Mouse (Mus musculus): ENCODE results near the gene Pde2a.

The Pde2a gene

GRCm38 (mm10) chr7:101403831-101404230, 17.7 kb upstream of the Pde2a start:
- no peak for DNase-seq (ENCODE audit: low spot score)

- no peak for DNase-seq (ENCODE audit: low spot score)
Measured at GRCm38 (mm10) chr7:101410267-101410936, 11.1 kb upstream of the Pde2a start, which contains the start of gene Gm45837. Gene Gm45837 (plus strand): TSS chr7:101410886.

GRCm38 (mm10) chr7:101412796-101413195, 8.7 kb upstream of the Pde2a start:
- DNase-seq (ENCODE audit: low spot score), result peak; percentile 46

- DNase-seq (ENCODE audit: low spot score), result no peak
Measured at GRCm38 (mm10) chr7:101414209-101414608, 7.3 kb upstream of the Pde2a start.

GRCm38 (mm10) chr7:101414661-101415511, 6.6 kb upstream of the Pde2a start:
- no peak for DNase-seq (ENCODE audit: low spot score)

- no peak for DNase-seq (ENCODE audit: low spot score)
Measured at GRCm38 (mm10) chr7:101415512-101416100, 5.9 kb upstream of the Pde2a start.

- no peak for DNase-seq (ENCODE audit: low spot score)
Measured at GRCm38 (mm10) chr7:101416391-101416790, 5.1 kb upstream of the Pde2a start.

- DNase-seq (ENCODE audit: low spot score), result no peak
Measured at GRCm38 (mm10) chr7:101419013-101419770, 2.3 kb upstream of the Pde2a start.

GRCm38 (mm10) chr7:101422069-101422468, 578 bp downstream of the Pde2a start:
- DNase-seq (ENCODE audit: low spot score), result no peak

- DNase-seq (ENCODE audit: low spot score), result no peak
Measured at GRCm38 (mm10) chr7:101422646-101423045, 1.2 kb downstream of the Pde2a start.

- no peak for DNase-seq (ENCODE audit: low spot score)
Measured at GRCm38 (mm10) chr7:101423970-101424369, 2.5 kb downstream of the Pde2a start.

GRCm38 (mm10) chr7:101426692-101427091, 5.2 kb downstream of the Pde2a start:
- no peak for DNase-seq (ENCODE audit: low spot score)

GRCm38 (mm10) chr7:101427736-101428135, 6.2 kb downstream of the Pde2a start:
- no peak for DNase-seq (ENCODE audit: low spot score)

GRCm38 (mm10) chr7:101435038-101435437, 13.5 kb downstream of the Pde2a start:
- DNase-seq (ENCODE audit: low spot score), result no peak

- no peak for DNase-seq (ENCODE audit: low spot score)
Measured at GRCm38 (mm10) chr7:101437876-101438275, 16.4 kb downstream of the Pde2a start.

GRCm38 (mm10) chr7:101443093-101443492, 21.6 kb downstream of the Pde2a start:
- DNase-seq (ENCODE audit: low spot score), result no peak

GRCm38 (mm10) chr7:101444211-101444610, 22.7 kb downstream of the Pde2a start:
- no peak for DNase-seq (ENCODE audit: low spot score)

- DNase-seq (ENCODE audit: low spot score), result no peak
Measured at GRCm38 (mm10) chr7:101449855-101450254, 28.4 kb downstream of the Pde2a start.

GRCm38 (mm10) chr7:101450422-101451401, 29.2 kb downstream of the Pde2a start:
- peak; percentile 57 for DNase-seq (ENCODE audit: low spot score)

- DNase-seq (ENCODE audit: low spot score), result no peak
Measured at GRCm38 (mm10) chr7:101452669-101453068, 31.2 kb downstream of the Pde2a start.

- no peak for DNase-seq (ENCODE audit: low spot score)
Measured at GRCm38 (mm10) chr7:101453296-101453695, 31.8 kb downstream of the Pde2a start.

All from ovary, adult 18-20 months (tissue).